Mouse (Mus musculus) liver, adult 2 months (tissue): ENCODE measurements around the gene Tcp10c.
"Not testable (repeated sequence)": the region's sequence is repeated elsewhere in the genome, so short reads cannot be mapped to it uniquely, and the experiment has no call there.

Experiments
- CTCF ChIP-seq: fragments of 200-500 bp; IDR thresholded peaks from 2 replicates; pipeline ENCODE4 v1.5.1; 2011; ENCODE audit warnings: low read depth, low read length, control low read depth
- POLR2A ChIP-seq: fragments of 200-500 bp; IDR thresholded peaks from 2 replicates; pipeline ENCODE4 v1.6.1; 2011; ENCODE audit warnings: low read length, control low read depth; ENCODE audit not compliant: insufficient read depth; ENCODE audit errors: extremely low read depth

DNA sequence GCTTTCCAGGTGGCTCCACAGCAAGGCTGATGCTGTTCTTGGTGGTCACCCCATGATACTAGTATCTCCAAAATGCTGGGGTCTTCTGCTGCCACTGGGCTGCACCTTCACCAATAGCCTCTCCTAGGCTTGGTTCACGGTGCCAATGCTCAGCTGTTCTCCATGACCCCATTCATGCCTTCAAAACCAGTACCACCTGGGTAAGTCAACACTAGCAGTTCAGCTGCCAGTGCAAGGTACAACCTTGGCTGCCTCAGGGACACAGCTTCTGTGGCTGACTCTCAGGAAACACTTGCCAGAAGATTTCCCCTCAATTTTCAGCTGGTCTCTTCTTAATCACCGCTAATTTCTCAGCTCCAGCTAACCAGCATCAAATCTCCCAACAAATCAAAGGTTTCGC lies 24.0 kb downstream of the Tcp10c start:
- not testable (repeated sequence) for TF ChIP-seq POLR2A, CTCF
